Mouse (Mus musculus): Measurements from ENCODE around the gene Ppa1. TPM values are rescaled to one million over a fixed set of nuclear protein-coding genes. Genes with fewer than 3 reads are reported as not detected.

Ppa1 gene
- total and polyA plus RNA-seq, 2 experiments from 2014 or later, result 137 to 201 TPM

GRCm38 (mm10) chr10:61670758-61671157 lies 22.4 kb downstream of the Ppa1 start:
- Histone ChIP-seq H3K27me3 (ENCODE audit: insufficient read depth, low read length) (no peaks in the 10 kb centered on the region), H3K27ac (ENCODE audit: low read depth, low read length) (no peak overlapping the region), H3K4me2 (ENCODE audit: low read depth) (no peak overlapping the region), H3K4me3 (ENCODE audit: low read depth, low read length) (no peak overlapping the region), H3K9ac (no peak overlapping the region), H3K9me3 (ENCODE audit: low read length) (no peaks in the 10 kb centered on the region), H3K4me1 (ENCODE audit: insufficient read depth) (no peaks in the 10 kb centered on the region), H3K36me3 (ENCODE audit: insufficient read depth) (peaks cover 82% of the 10 kb centered on the region)
- TF ChIP-seq CTCF (IDR thresholded peaks at IDR 0.05; ENCODE audit: low read depth), result peak; percentile 36
- 97% methylated on average over 3 of the region's 3 CpGs for WGBS
- ATAC-seq (no peak), DNase-seq (no peak)

- Histone ChIP-seq H3K27ac (ENCODE audit: low read depth, low read length) (no peak overlapping the region), H3K4me1 (ENCODE audit: insufficient read depth) (peaks cover 2% of the 10 kb centered on the region; the same call in 1 of the 2 replicates), H3K9ac (no peak overlapping the region), H3K9me3 (ENCODE audit: low read length) (no peaks in the 10 kb centered on the region), H3K27me3 (ENCODE audit: insufficient read depth, low read length) (no peaks in the 10 kb centered on the region), H3K4me2 (ENCODE audit: low read depth) (no peak overlapping the region), H3K4me3 (ENCODE audit: low read depth, low read length) (no peak overlapping the region), H3K36me3 (ENCODE audit: insufficient read depth) (peaks cover 45% of the 10 kb centered on the region)
- 83% methylated on average over 3 of the region's 3 CpGs for WGBS
- DNase-seq (no peak), ATAC-seq (no peak)
- no peak for TF ChIP-seq CTCF (IDR thresholded peaks at IDR 0.05; ENCODE audit: low read depth)
Measured at GRCm38 (mm10) chr10:61675935-61676334, 27.6 kb downstream of the Ppa1 start.

- DNase-seq, result no peak
- H3K9ac ChIP-seq, result peak overlapping the region; percentile 92
- no peaks in the 10 kb centered on the region for H3K27me3 ChIP-seq (ENCODE audit: insufficient read depth, low read length)
- no peaks in the 10 kb centered on the region for H3K9me3 ChIP-seq (ENCODE audit: low read length)
- ATAC-seq, result peak; percentile 1; the same call in 1 of the 2 replicates
- H3K36me3 ChIP-seq (ENCODE audit: insufficient read depth), result peaks cover 13% of the 10 kb centered on the region
- peaks cover 7% of the 10 kb centered on the region; the same call in 1 of the 2 replicates for H3K4me1 ChIP-seq (ENCODE audit: insufficient read depth)
- peak overlapping the region; percentile 74 for H3K4me2 ChIP-seq (ENCODE audit: low read depth)
- peak overlapping the region; percentile 70 for H3K27ac ChIP-seq (ENCODE audit: low read depth, low read length)
- no peak for TF ChIP-seq CTCF (IDR thresholded peaks at IDR 0.05; ENCODE audit: low read depth)
- 36% methylated on average over 9 of the region's 9 CpGs for WGBS
- peak overlapping the region; percentile 97 for H3K4me3 ChIP-seq (ENCODE audit: low read depth, low read length)
Measured at GRCm38 (mm10) chr10:61679545-61679944, 31.2 kb downstream of the Ppa1 start.

GRCm38 (mm10) chr10:61680015-61680913 lies 31.9 kb downstream of the Ppa1 start, which contains the start of gene Sar1a:
Gene Sar1a, plus strand, starts transcription at chr10:61680299.
- H3K9ac ChIP-seq, result peak within 1 kb of the TSS; percentile 92
- H3K9me3 ChIP-seq (ENCODE audit: low read length), result no peaks in the 10 kb centered on the region
- WGBS, result 4% methylated on average over 77 of the region's 84 CpGs
- H3K27ac ChIP-seq (ENCODE audit: low read depth, low read length), result peak within 1 kb of the TSS; percentile 86
- H3K27me3 ChIP-seq (ENCODE audit: insufficient read depth, low read length), result no peaks in the 10 kb centered on the region
- H3K4me1 ChIP-seq (ENCODE audit: insufficient read depth), result peaks cover 7% of the 10 kb centered on the region; the same call in 1 of the 2 replicates
- H3K36me3 ChIP-seq (ENCODE audit: insufficient read depth), result peaks cover 12% of the 10 kb centered on the region
- no peak for TF ChIP-seq CTCF (IDR thresholded peaks at IDR 0.05; ENCODE audit: low read depth)
- H3K4me3 ChIP-seq (ENCODE audit: low read depth, low read length), result peak within 1 kb of the TSS; percentile 97
- peak within 1 kb of the TSS; percentile 74 for H3K4me2 ChIP-seq (ENCODE audit: low read depth)
- DNase-seq (peak; percentile 99), ATAC-seq (peak; percentile 100)

- H3K36me3 ChIP-seq (ENCODE audit: insufficient read depth), result peaks cover 74% of the 10 kb centered on the region
- DNase-seq (no peak), ATAC-seq (no peak)
- no peaks in the 10 kb centered on the region for H3K9me3 ChIP-seq (ENCODE audit: low read length)
- H3K27me3 ChIP-seq (ENCODE audit: insufficient read depth, low read length), result no peaks in the 10 kb centered on the region
- TF ChIP-seq CTCF (IDR thresholded peaks at IDR 0.05; ENCODE audit: low read depth), result no peak
- no peak overlapping the region for H3K4me2 ChIP-seq (ENCODE audit: low read depth)
- no peak overlapping the region for H3K4me3 ChIP-seq (ENCODE audit: low read depth, low read length)
- H3K9ac ChIP-seq, result no peak overlapping the region
- no peaks in the 10 kb centered on the region for H3K4me1 ChIP-seq (ENCODE audit: insufficient read depth)
- no peak overlapping the region for H3K27ac ChIP-seq (ENCODE audit: low read depth, low read length)
- 88% methylated on average over 8 of the region's 8 CpGs for WGBS
Measured at GRCm38 (mm10) chr10:61689405-61689804, 41.1 kb downstream of the Ppa1 start.

- Histone ChIP-seq H3K4me2 (ENCODE audit: low read depth) (no peak overlapping the region), H3K4me3 (ENCODE audit: low read depth, low read length) (no peak overlapping the region), H3K27me3 (ENCODE audit: insufficient read depth, low read length) (no peaks in the 10 kb centered on the region), H3K27ac (ENCODE audit: low read depth, low read length) (no peak overlapping the region), H3K4me1 (ENCODE audit: insufficient read depth) (0 out of 2 replicates have a peak, but pooled peaks cover 11% of the 10 kb centered on the region), H3K9me3 (ENCODE audit: low read length) (no peaks in the 10 kb centered on the region), H3K36me3 (ENCODE audit: insufficient read depth) (peaks cover 45% of the 10 kb centered on the region), H3K9ac (no peak overlapping the region)
- 73% methylated on average over 4 of the region's 4 CpGs for whole genome bisulfite sequencing
- TF ChIP-seq CTCF (IDR thresholded peaks at IDR 0.05; ENCODE audit: low read depth), result no peak
- DNase-seq (no peak), ATAC-seq (no peak)
Measured at GRCm38 (mm10) chr10:61693563-61693962, 45.2 kb downstream of the Ppa1 start.

All from forebrain, postnatal 0 days (tissue).